Mouse (Mus musculus): ENCODE data around the gene 2310061N02Rik. TPM values are rescaled to one million over a fixed set of nuclear protein-coding genes. Genes with fewer than 3 reads are reported as not detected.

Gene 2310061N02Rik
- polyA plus RNA-seq, 1 experiment: not detected

- Histone ChIP-seq H3K36me3 (ENCODE audit: control insufficient read depth, insufficient read depth, low read length) (no peaks in the 10 kb centered on the region), H3K4me3 (ENCODE audit: control insufficient read depth, low read depth, low read length) (no peak within 1 kb of the TSS), H3K4me1 (ENCODE audit: control insufficient read depth, insufficient read depth, low read length) (no peaks in the 10 kb centered on the region), H3K27ac (ENCODE audit: control insufficient read depth, insufficient read depth, low read depth, low read length) (no peak within 1 kb of the TSS), H3K27me3 (ENCODE audit: control insufficient read depth, insufficient read depth, low read length) (no peaks in the 10 kb centered on the region)
- TF ChIP-seq POLR2A (IDR thresholded peaks at IDR 0.05; ENCODE audit: control insufficient read depth, low read depth, low read length): no peak
- TF ChIP-seq CTCF (IDR thresholded peaks at IDR 0.05; ENCODE audit: control insufficient read depth, insufficient read depth, insufficient replicate concordance, low read depth, low read length): no peak
Measured at GRCm38 (mm10) chr16:88671571-88671970, 36.2 kb downstream of the 2310061N02Rik start, which contains the start of gene Krtap27-1. Gene Krtap27-1, minus strand, starts transcription at chr16:88671671.

- H3K27ac ChIP-seq (ENCODE audit: control insufficient read depth, insufficient read depth, low read depth, low read length): no peak overlapping the region
- H3K4me1 ChIP-seq (ENCODE audit: control insufficient read depth, insufficient read depth, low read length): no peaks in the 10 kb centered on the region
- H3K27me3 ChIP-seq (ENCODE audit: control insufficient read depth, insufficient read depth, low read length): no peaks in the 10 kb centered on the region
- H3K36me3 ChIP-seq (ENCODE audit: control insufficient read depth, insufficient read depth, low read length): no peaks in the 10 kb centered on the region
- H3K4me3 ChIP-seq (ENCODE audit: control insufficient read depth, low read depth, low read length): no peak overlapping the region
- no peak for TF ChIP-seq CTCF (IDR thresholded peaks at IDR 0.05; ENCODE audit: control insufficient read depth, insufficient read depth, insufficient replicate concordance, low read depth, low read length)
- TF ChIP-seq POLR2A (IDR thresholded peaks at IDR 0.05; ENCODE audit: control insufficient read depth, low read depth, low read length): no peak
Measured at GRCm38 (mm10) chr16:88657426-88657825, 50.3 kb downstream of the 2310061N02Rik start.

Other genes with a start within 250 kb of the 2310061N02Rik start
- not detected in 2 replicates for gene Cldn17, start 201.0 kb downstream of the 2310061N02Rik start, polyA plus RNA-seq (2012; rRNA removed)
- gene Cldn8, start 144.8 kb downstream of the 2310061N02Rik start, polyA plus RNA-seq (2012; rRNA removed): 2.8 TPM in 1 of 2 replicates, not detected in the other
- gene Krtap24-1, start 95.7 kb downstream of the 2310061N02Rik start, polyA plus RNA-seq (2012; rRNA removed): 0.06 TPM in 1 of 2 replicates, not detected in the other
- gene 2310079G19Rik, start 80.3 kb downstream of the 2310061N02Rik start, polyA plus RNA-seq (2012; rRNA removed): not detected in 2 replicates
- not detected in 2 replicates for gene Krtap26-1, start 60.2 kb downstream of the 2310061N02Rik start, polyA plus RNA-seq (2012; rRNA removed)
- not detected in 2 replicates for gene Krtap27-1, start 36.3 kb downstream of the 2310061N02Rik start, polyA plus RNA-seq (2012; rRNA removed)
- not detected in 2 replicates for gene Krtap13-1, start 20.9 kb upstream of the 2310061N02Rik start, polyA plus RNA-seq (2012; rRNA removed)
- 0.12 and 0.17 TPM in 2 replicates for gene Krtap13, start 43.7 kb upstream of the 2310061N02Rik start, polyA plus RNA-seq (2012; rRNA removed)
- gene 2310034C09Rik, start 50.9 kb upstream of the 2310061N02Rik start, polyA plus RNA-seq (2012; rRNA removed): not detected in 2 replicates
- gene 2310057N15Rik, start 66.2 kb upstream of the 2310061N02Rik start, polyA plus RNA-seq (2012; rRNA removed): not detected in 2 replicates
- not detected in 2 replicates for gene Gm5965, start 69.9 kb upstream of the 2310061N02Rik start, polyA plus RNA-seq (2012; rRNA removed)
- not detected in 2 replicates for gene Gm20741, start 104.3 kb upstream of the 2310061N02Rik start, polyA plus RNA-seq (2012; rRNA removed)
- gene Krtap15, start 112.3 kb upstream of the 2310061N02Rik start, polyA plus RNA-seq (2012; rRNA removed): not detected in 2 replicates
- not detected in 2 replicates for gene Krtap14, start 118.2 kb upstream of the 2310061N02Rik start, polyA plus RNA-seq (2012; rRNA removed)
- gene Krtap19-1, start 161.4 kb upstream of the 2310061N02Rik start, polyA plus RNA-seq (2012; rRNA removed): not detected in 2 replicates
- gene Krtap19-2, start 166.3 kb upstream of the 2310061N02Rik start, polyA plus RNA-seq (2012; rRNA removed): not detected in 2 replicates
- not detected in 2 replicates for gene Krtap19-3, start 170.1 kb upstream of the 2310061N02Rik start, polyA plus RNA-seq (2012; rRNA removed)
- not detected in 2 replicates for gene Krtap19-4, start 177.1 kb upstream of the 2310061N02Rik start, polyA plus RNA-seq (2012; rRNA removed)
- gene Krtap19-5, start 188.5 kb upstream of the 2310061N02Rik start, polyA plus RNA-seq (2012; rRNA removed): not detected in 2 replicates
- not detected in 2 replicates for gene Krtap19-9b, start 224.3 kb upstream of the 2310061N02Rik start, polyA plus RNA-seq (2012; rRNA removed)

Data from testis, adult 2 months (tissue).